Mouse (Mus musculus) brain, embryonic 14.5 days (tissue): Measurements from ENCODE around the gene Snta1.

ENCODE experiments used
- CTCF ChIP-seq: fragments of 200-500 bp; IDR thresholded peaks from 2 replicates; pipeline ENCODE4 v1.5.1; 2012; ENCODE audit warnings: inconsistent platforms, mild to moderate bottlenecking, moderate library complexity, borderline replicate concordance; ENCODE audit not compliant: insufficient read depth, insufficient read length; ENCODE audit errors: extremely low read depth
- POLR2A ChIP-seq: fragments of 200-500 bp; IDR thresholded peaks from 2 replicates; pipeline ENCODE4 v1.6.1; 2012; ENCODE audit warnings: mild to moderate bottlenecking, inconsistent platforms, borderline replicate concordance; ENCODE audit not compliant: poor library complexity, insufficient read depth, insufficient read length, severe bottlenecking; ENCODE audit errors: extremely low read depth

DNA sequence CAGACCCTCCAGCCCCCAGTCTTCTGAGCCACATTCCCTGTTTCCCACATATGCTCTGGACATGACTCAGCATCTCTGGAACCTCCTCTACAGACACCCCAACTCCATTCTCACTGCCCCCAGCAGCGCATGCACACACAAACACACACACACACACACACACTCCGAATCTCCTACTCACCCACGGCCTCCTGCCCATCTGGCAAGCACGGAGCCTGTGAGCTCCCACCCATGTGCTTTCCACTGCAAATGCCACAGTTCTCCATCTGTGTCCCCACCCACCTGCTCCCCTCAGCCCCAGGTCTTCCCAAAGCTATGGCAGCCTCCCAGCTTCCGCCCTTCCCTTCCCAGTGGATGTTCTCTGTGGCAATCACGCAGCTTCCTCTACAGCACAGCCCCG, 28.8 kb downstream of the Snta1 start:
- TF ChIP-seq CTCF (no peak), POLR2A (no peak)
